Mouse (Mus musculus) liver, embryonic 14.5 days (tissue): Measurements from ENCODE around the gene Was.
"Not testable (repeated sequence)": the region's sequence is repeated elsewhere in the genome, so short reads cannot be mapped to it uniquely, and the experiment has no call there.

ENCODE experiments used
- CTCF ChIP-seq: IDR thresholded peaks from 2 replicates; pipeline ENCODE4 v1.5.1; 2016; ENCODE audit warnings: antibody characterized with exemption, low read depth, control low read depth
- EP300 ChIP-seq: IDR thresholded peaks from 2 replicates; pipeline ENCODE4 v1.6.1; 2016; ENCODE audit warnings: antibody characterized with exemption, low read depth

DNA sequence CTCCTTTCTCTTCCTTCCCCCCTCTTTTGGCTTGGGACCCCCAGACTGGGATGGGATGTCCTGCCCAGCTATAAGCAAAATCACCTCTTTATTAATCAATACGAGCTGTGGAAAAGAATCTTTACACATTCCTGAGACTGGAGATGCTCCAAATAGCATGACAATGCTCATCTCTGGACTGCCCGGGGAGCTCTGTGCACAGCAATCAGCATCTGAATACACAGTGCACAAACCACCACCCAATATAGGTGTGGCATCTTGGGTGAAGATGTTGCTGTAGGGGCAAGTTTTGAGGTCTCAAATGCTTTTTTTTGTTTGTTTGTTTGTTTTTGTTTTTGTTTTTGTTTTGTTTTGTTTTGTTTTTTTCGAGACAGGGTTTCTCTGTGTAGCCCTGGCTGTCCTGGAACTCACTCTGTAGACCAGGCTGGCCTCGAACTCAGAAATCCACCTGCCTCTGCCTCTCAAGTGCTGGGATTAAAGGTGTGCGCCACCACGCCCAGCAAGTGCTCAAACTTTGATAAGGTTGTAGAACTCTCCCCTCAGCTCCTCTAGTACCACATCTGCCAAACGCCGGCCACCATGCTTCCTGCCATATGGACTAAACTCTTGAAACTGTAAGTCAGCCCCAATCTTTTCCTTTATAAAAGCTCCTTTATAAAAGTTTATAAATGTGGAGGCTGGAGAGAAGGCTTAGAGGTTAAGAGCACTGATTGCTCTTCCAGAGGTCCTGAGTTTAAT is 39.1 kb downstream of the Was start:
- not testable (repeated sequence) for TF ChIP-seq CTCF, EP300
